Comparison of ENCODE assay signal across 8 mouse cellular contexts in the genomic region with DNA sequence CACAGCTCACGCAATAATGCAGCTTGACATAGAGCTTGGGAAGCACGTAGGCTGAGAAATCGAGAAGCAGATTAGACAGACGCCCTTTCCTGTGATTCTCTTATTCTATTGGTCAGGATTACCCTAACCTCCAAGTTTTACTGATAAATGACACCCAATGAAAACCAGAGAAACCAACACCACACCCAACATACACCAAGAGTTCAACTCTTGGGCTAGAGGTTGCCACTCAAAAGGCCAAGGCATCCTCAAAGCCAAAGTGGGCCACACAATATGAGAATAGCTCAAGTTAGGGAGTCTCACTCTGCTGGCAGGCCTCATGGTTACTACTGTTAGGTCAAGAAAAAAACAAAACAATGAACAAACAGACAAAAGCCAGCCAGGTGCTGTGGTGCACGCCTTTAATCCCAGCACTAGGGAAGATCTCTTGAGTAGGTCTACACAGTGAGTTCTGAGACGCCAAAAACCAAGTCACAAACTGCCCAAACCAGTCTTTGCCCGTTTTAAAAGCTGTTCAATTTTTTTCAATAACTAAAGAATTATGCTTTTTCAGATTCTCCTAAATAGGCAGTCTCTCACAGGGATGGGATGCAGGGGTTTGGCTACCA. TPM values are rescaled to one million over a fixed set of nuclear protein-coding genes. Genes with fewer than 3 reads are reported as not detected.
DNase-seq lines count a peak whose midpoint lies in the region; ATAC-seq and TF ChIP-seq lines count a peak whose summit lies in the region.

No protein-coding gene starts in this region.

- peak overlapping the region; percentile 93 for H3K4me2 ChIP-seq in hindbrain, embryonic 13.5 days
- H3K4me2 ChIP-seq in midbrain, embryonic 13.5 days (replicated peaks) = peak overlapping the region; percentile 91

- H3K9ac ChIP-seq in hindbrain, embryonic 13.5 days = peak overlapping the region; percentile 94
- peak overlapping the region; percentile 93 for H3K9ac ChIP-seq in midbrain, embryonic 13.5 days (replicated peaks)

- H3K36me3 ChIP-seq in kidney, adult 2 months (ENCODE audit: control insufficient read depth, insufficient read depth, low read length) = peaks cover 8% of the 10 kb centered on the region; the same call in 1 of the 2 replicates
- H3K36me3 ChIP-seq in hindbrain, embryonic 13.5 days = peaks cover 29% of the 10 kb centered on the region
- H3K36me3 ChIP-seq in midbrain, embryonic 13.5 days = peaks cover 26% of the 10 kb centered on the region

- H3K4me1 ChIP-seq in kidney, adult 2 months (ENCODE audit: control insufficient read depth, insufficient read depth, low read length) = peaks cover 8% of the 10 kb centered on the region; the same call in 1 of the 2 replicates
- peaks cover 12% of the 10 kb centered on the region for H3K4me1 ChIP-seq in hindbrain, embryonic 13.5 days (replicated peaks)
- peaks cover 9% of the 10 kb centered on the region for H3K4me1 ChIP-seq in midbrain, embryonic 13.5 days (replicated peaks)

- no peak for TF ChIP-seq POLR2A in kidney, adult 2 months (IDR thresholded peaks at IDR 0.05; ENCODE audit: low read depth, low read length)

- H3K4me3 ChIP-seq in kidney, adult 2 months (ENCODE audit: insufficient read depth, low read depth, low read length) = peak overlapping the region; percentile 84
- H3K4me3 ChIP-seq in hindbrain, embryonic 13.5 days = peak overlapping the region; percentile 84
- H3K4me3 ChIP-seq in midbrain, embryonic 13.5 days (replicated peaks) = peak overlapping the region; percentile 75

- DNase-seq in kidney, adult 2 months = no peak
- DNase-seq in kidney, adult 18-20 months = no peak
- peak; percentile 20 for DNase-seq in adipocyte (ENCODE audit: low spot score)
- DNase-seq in right cerebral cortex, postnatal 10 days (ENCODE audit: low spot score in 2 of 2) = no peak
- DNase-seq in urinary bladder, postnatal 14 days (ENCODE audit: low spot score) = no peak
- DNase-seq in layer of hippocampus, postnatal 10 days (ENCODE audit: low spot score in 2 of 2) = no peak

- 39% methylated on average over 7 of the region's 7 CpGs for WGBS in kidney, adult 2 months
- 49% methylated on average over 7 of the region's 7 CpGs for WGBS in hindbrain, embryonic 13.5 days
- 46% methylated on average over 7 of the region's 7 CpGs for whole genome bisulfite sequencing in midbrain, embryonic 13.5 days

- no peaks in the 10 kb centered on the region for H3K27me3 ChIP-seq in kidney, adult 2 months (replicated peaks; ENCODE audit: control insufficient read depth, insufficient read depth, low read length)
- H3K27me3 ChIP-seq in hindbrain, embryonic 13.5 days = no peaks in the 10 kb centered on the region
- no peaks in the 10 kb centered on the region for H3K27me3 ChIP-seq in midbrain, embryonic 13.5 days

- TF ChIP-seq CTCF in kidney, adult 2 months (conservative IDR thresholded peaks at IDR 0.05; ENCODE audit: insufficient read depth, insufficient read length, low read depth, low read length) = no peak

- no peaks in the 10 kb centered on the region for H3K9me3 ChIP-seq in hindbrain, embryonic 13.5 days
- no peaks in the 10 kb centered on the region for H3K9me3 ChIP-seq in midbrain, embryonic 13.5 days

- no peak for ATAC-seq in hindbrain, embryonic 13.5 days (ENCODE audit: low FRiP score)
- ATAC-seq in midbrain, embryonic 13.5 days = no peak

- H3K27ac ChIP-seq in kidney, adult 2 months (ENCODE audit: insufficient read depth, low read depth, low read length) = no peak overlapping the region
- peak overlapping the region; percentile 83; the same call in 1 of the 2 replicates for H3K27ac ChIP-seq in hindbrain, embryonic 13.5 days
- no peak overlapping the region for H3K27ac ChIP-seq in midbrain, embryonic 13.5 days

RNA-seq across cellular contexts. Expression of gene Rps26, which starts 1.2 kb away (rescaled TPM):
- polyA plus RNA-seq in kidney, adult 2 months (2012; rRNA removed) = 520 and 798 TPM in 2 replicates
- polyA plus RNA-seq in hindbrain, embryonic 13.5 days (2015; fragmentation: Nextera tagmentation; extraction: Ambion mirVana) = 482 and 485 TPM in 2 replicates
- 461 and 477 TPM in 2 replicates for polyA plus RNA-seq in midbrain, embryonic 13.5 days (2015; fragmentation: Nextera tagmentation; extraction: Ambion mirVana)
- 100 to 1,000 TPM; 508 to 545 TPM for total RNA-seq in layer of hippocampus, postnatal 10 days (2021)

RNA-seq across cellular contexts. Expression of gene Ikzf4, which starts 20.4 kb away (rescaled TPM):
- polyA plus RNA-seq in kidney, adult 2 months (2012; rRNA removed) = 2.9 and 3.2 TPM in 2 replicates
- 14.6 and 15.2 TPM in 2 replicates for polyA plus RNA-seq in hindbrain, embryonic 13.5 days (2015; fragmentation: Nextera tagmentation; extraction: Ambion mirVana)
- 16.5 and 17.0 TPM in 2 replicates for polyA plus RNA-seq in midbrain, embryonic 13.5 days (2015; fragmentation: Nextera tagmentation; extraction: Ambion mirVana)
- 10 to 100 TPM; 17.2 to 17.7 TPM for total RNA-seq in layer of hippocampus, postnatal 10 days (2021)

RNA-seq across cellular contexts. Expression of gene Erbb3, which starts 35.9 kb away (rescaled TPM):
- polyA plus RNA-seq in kidney, adult 2 months (2012; rRNA removed) = 26.9 and 30.2 TPM in 2 replicates
- 3.0 and 3.5 TPM in 2 replicates for polyA plus RNA-seq in hindbrain, embryonic 13.5 days (2015; fragmentation: Nextera tagmentation; extraction: Ambion mirVana)
- polyA plus RNA-seq in midbrain, embryonic 13.5 days (2015; fragmentation: Nextera tagmentation; extraction: Ambion mirVana) = 0.13 and 0.19 TPM in 2 replicates
- total RNA-seq in layer of hippocampus, postnatal 10 days (2021) = under 1 TPM; 0.71 to 0.76 TPM

RNA-seq across cellular contexts. Expression of gene Suox, which starts 48.5 kb away (rescaled TPM):
- polyA plus RNA-seq in kidney, adult 2 months (2012; rRNA removed) = 76.3 and 84.1 TPM in 2 replicates
- polyA plus RNA-seq in hindbrain, embryonic 13.5 days (2015; fragmentation: Nextera tagmentation; extraction: Ambion mirVana) = 14.4 and 14.6 TPM in 2 replicates
- polyA plus RNA-seq in midbrain, embryonic 13.5 days (2015; fragmentation: Nextera tagmentation; extraction: Ambion mirVana) = 13.0 and 13.7 TPM in 2 replicates
- 10 to 100 TPM in 1 of 2 experiments, 1 to 10 TPM in 1; 9.5 to 11.9 TPM for total RNA-seq in layer of hippocampus, postnatal 10 days (2021)

RNA-seq across cellular contexts. Expression of gene Pa2g4, which starts 59.6 kb away (rescaled TPM):
- 18.5 and 25.1 TPM in 2 replicates for polyA plus RNA-seq in kidney, adult 2 months (2012; rRNA removed)
- polyA plus RNA-seq in hindbrain, embryonic 13.5 days (2015; fragmentation: Nextera tagmentation; extraction: Ambion mirVana) = 125 and 129 TPM in 2 replicates
- 139 TPM in 2 replicates for polyA plus RNA-seq in midbrain, embryonic 13.5 days (2015; fragmentation: Nextera tagmentation; extraction: Ambion mirVana)
- 10 to 100 TPM; 83.2 to 87.6 TPM for total RNA-seq in layer of hippocampus, postnatal 10 days (2021)
